Mouse (Mus musculus) stomach, embryonic 16.5 days (tissue): ENCODE measurements around the gene Abcb9. TPM values are rescaled to one million over a fixed set of nuclear protein-coding genes. Genes with fewer than 3 reads are reported as not detected.

Source experiments
- ATAC-seq: fragments of 200-750 bp; cut with Nextera tagmentation; 2 replicates; pipeline ENCODE4 v1.8.0; 2017; ENCODE audit warnings: moderate number of reproducible peaks, moderate TSS enrichment; ENCODE audit not compliant: insufficient read depth, low FRiP score
- H3K27ac ChIP-seq: fragments of 300-500 bp; sonication (generic); 2 replicates; pipeline ENCODE4 v1.5.1; 2014; ENCODE audit warnings: low read length
- H3K27me3 ChIP-seq: fragments of 300-500 bp; sonication (generic); 2 replicates; pipeline ENCODE4 v1.6.1; 2014; ENCODE audit warnings: low read length, control low read depth, mixed read lengths; ENCODE audit not compliant: control insufficient read depth, insufficient read depth
- H3K36me3 ChIP-seq: fragments of 300-500 bp; sonication (generic); 2 replicates; pipeline ENCODE4 v1.6.1; 2014; ENCODE audit warnings: low read length; ENCODE audit not compliant: control insufficient read depth, insufficient read depth
- H3K4me1 ChIP-seq: fragments of 300-500 bp; sonication (generic); 2 replicates; pipeline ENCODE4 v1.6.1; 2014; ENCODE audit warnings: low read length, control low read depth, mixed read lengths; ENCODE audit not compliant: control insufficient read depth, insufficient read depth
- H3K4me2 ChIP-seq: fragments of 300-500 bp; sonication (generic); 2 replicates; pipeline ENCODE4 v1.6.1; 2014; ENCODE audit warnings: low read depth, low read length, mixed read lengths
- H3K4me3 ChIP-seq: fragments of 300-500 bp; sonication (generic); replicated peaks from 2 replicates; pipeline ENCODE4 v1.5.1; 2014; ENCODE audit warnings: mild to moderate bottlenecking, low read length
- H3K9ac ChIP-seq: fragments of 300-500 bp; sonication (generic); 2 replicates; pipeline ENCODE4 v1.6.1; 2014; ENCODE audit warnings: low read length
- H3K9me3 ChIP-seq: fragments of 300-500 bp; sonication (generic); replicated peaks from 2 replicates; pipeline ENCODE4 v1.6.1; 2016; ENCODE audit warnings: low read length, control low read depth; ENCODE audit not compliant: control insufficient read depth
- WGBS: fragments of 180-500 bp; shearing (Covaris S2); extraction: QIAGEN DNeasy Blood & Tissue Kit; methylation state at CpG from one replicate; pipeline ENCODE4 v1.1.7; 2014; 5-methylcytosine and 5-hydroxymethylcytosine counted together
- polyA plus RNA-seq: library from polyadenylated mRNA; unstranded; fragments of >200 nt; fragmentation: Nextera tagmentation; extraction: Ambion mirVana; gene quantifications from 2 replicates; pipeline ENCODE4 v1.2.1, GENCODE M21; 2015

Abcb9 gene
- polyA plus RNA-seq, 1 experiment from 2014 or later: 3.2 TPM

DNA sequence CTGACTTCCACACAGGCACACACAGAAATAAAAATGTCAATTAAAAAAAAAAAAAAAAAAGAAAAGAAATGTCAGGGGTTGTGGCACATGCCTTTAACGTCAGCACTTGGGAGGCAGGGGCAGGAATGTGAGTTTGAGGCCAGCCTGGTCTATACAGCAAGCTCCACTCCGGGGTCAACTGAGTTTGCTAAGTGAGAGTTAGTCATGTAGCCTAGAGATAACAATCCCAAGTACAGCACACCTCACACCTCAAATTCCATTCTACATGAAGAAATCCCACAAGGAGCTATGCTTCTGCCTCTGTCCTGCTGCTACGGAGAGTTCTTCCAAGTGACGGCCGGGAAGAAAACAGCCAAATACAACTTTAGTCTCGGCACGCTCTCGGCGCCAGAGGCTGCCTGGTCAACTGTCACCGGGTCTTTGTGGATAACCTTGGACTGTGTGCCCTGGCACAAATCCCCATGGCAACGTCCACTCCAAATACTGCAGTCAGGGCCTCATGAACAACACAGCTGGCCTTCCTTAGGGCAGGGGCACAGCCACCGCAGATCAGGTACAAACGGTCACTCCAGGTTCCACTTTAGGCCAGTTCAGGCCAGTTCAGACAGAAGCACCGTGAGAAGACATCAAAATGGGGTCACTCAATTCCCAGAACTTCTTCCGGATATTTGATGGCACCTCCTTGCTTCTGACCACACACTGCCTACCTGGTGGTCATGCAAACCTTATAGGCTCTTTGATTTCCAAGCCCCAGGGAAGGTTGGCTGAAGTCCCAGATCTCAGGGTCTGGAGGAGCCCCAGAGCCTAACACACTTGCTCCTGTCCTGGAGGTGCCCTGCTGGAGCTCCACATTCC, 69.8 kb downstream of the Abcb9 start:
- H3K9ac ChIP-seq: peak overlapping the region; percentile 25; the same call in 1 of the 2 replicates
- 78% methylated on average over 15 of the region's 15 CpGs for WGBS

DNA sequence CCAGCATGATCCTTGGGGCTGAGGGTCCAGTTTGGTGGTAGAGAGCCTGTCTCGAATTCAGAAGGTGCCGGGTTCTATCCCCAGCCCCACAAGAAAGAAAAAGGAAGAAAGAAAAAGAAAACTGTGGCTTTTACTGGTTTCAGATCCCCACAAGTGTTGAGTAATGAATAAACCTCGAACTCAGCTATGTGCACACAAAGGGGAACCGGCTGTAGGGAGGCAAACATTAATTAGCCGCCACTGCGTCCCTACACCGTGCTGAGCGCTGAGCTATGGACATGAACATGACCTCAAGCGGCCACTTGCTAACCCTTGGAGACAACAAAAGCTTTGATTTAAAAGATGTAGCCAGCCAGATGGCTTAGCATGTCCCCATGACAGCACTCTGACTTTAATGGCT, 70.5 kb downstream of the Abcb9 start:
- Histone ChIP-seq H3K9me3 (no peaks in the 10 kb centered on the region), H3K4me1 (peaks cover 49% of the 10 kb centered on the region), H3K4me2 (no peak overlapping the region), H3K36me3 (no peaks in the 10 kb centered on the region; the same call in 1 of the 2 replicates), H3K27me3 (no peaks in the 10 kb centered on the region), H3K4me3 (no peak overlapping the region), H3K9ac (no peak overlapping the region; the same call in 1 of the 2 replicates), H3K27ac (peak overlapping the region; percentile 17; the same call in 1 of the 2 replicates)
- no peak for ATAC-seq
- WGBS: 58% methylated on average over 9 of the region's 9 CpGs

More for the DNA sequence above, 69.8 kb downstream of the Abcb9 start:
- Histone ChIP-seq H3K27me3 (no peaks in the 10 kb centered on the region), H3K4me3 (no peak overlapping the region), H3K9me3 (no peaks in the 10 kb centered on the region), H3K36me3 (no peaks in the 10 kb centered on the region; the same call in 1 of the 2 replicates), H3K4me2 (no peak overlapping the region), H3K27ac (peak overlapping the region; percentile 17; the same call in 1 of the 2 replicates), H3K4me1 (peaks cover 56% of the 10 kb centered on the region)
- no peak; the same call in 1 of the 2 replicates for ATAC-seq

DNA sequence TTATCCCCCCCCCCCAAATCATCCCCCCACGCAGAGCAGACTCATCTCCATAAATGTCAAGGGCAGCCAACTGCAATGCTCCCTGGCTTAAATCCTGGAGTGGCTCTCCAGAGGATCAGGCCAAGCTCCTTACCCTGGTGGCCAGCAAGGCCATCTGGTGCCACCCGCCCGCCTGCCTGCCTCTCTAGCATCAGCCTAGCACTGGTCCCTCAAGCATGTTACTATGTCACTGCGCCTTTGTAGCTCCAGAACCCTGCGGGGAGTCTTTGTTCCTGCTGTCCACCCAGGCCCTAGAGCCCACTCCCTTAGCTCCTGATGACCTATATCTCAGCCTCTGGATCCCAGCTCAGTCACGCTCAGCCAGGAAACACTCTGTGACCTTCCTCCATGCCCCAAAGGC, 70.9 kb downstream of the Abcb9 start:
- no peak for ATAC-seq
- H3K36me3 ChIP-seq: no peaks in the 10 kb centered on the region; the same call in 1 of the 2 replicates
- H3K4me2 ChIP-seq: no peak overlapping the region
- no peaks in the 10 kb centered on the region for H3K9me3 ChIP-seq
- peaks cover 48% of the 10 kb centered on the region for H3K4me1 ChIP-seq
- peak overlapping the region; percentile 17; the same call in 1 of the 2 replicates for H3K27ac ChIP-seq
- H3K9ac ChIP-seq: no peak overlapping the region; the same call in 1 of the 2 replicates
- 72% methylated on average over 6 of the region's 6 CpGs for WGBS
- no peaks in the 10 kb centered on the region for H3K27me3 ChIP-seq
- H3K4me3 ChIP-seq: no peak overlapping the region

DNA sequence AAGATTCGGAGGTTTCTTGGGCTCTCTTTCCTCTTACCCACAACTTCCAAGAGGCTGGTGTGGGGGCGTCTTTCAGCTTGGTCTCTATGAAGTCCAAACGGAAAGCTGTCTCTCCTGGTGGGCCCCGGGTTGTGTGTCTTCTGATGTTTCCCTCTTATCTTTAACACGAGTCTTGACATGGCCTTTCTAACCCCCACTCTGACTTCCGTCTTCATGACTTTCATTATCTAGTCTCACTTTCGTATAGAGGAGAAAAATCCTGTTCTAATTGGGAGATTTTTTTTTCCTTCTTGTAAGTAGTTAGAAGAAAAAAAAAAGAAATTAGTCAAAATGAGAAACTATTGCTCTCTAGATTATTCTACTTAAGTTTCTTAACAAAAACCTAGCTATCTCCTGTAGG, 73.2 kb downstream of the Abcb9 start:
- 75% methylated on average over 7 of the region's 7 CpGs for WGBS
- H3K27ac ChIP-seq: no peak overlapping the region
- no peak overlapping the region for H3K4me2 ChIP-seq
- H3K4me3 ChIP-seq: no peak overlapping the region
- H3K36me3 ChIP-seq: no peaks in the 10 kb centered on the region; the same call in 1 of the 2 replicates
- H3K9ac ChIP-seq: no peak overlapping the region
- no peak for ATAC-seq
- H3K9me3 ChIP-seq: no peaks in the 10 kb centered on the region
- no peaks in the 10 kb centered on the region for H3K27me3 ChIP-seq
- peaks cover 45% of the 10 kb centered on the region for H3K4me1 ChIP-seq

DNA sequence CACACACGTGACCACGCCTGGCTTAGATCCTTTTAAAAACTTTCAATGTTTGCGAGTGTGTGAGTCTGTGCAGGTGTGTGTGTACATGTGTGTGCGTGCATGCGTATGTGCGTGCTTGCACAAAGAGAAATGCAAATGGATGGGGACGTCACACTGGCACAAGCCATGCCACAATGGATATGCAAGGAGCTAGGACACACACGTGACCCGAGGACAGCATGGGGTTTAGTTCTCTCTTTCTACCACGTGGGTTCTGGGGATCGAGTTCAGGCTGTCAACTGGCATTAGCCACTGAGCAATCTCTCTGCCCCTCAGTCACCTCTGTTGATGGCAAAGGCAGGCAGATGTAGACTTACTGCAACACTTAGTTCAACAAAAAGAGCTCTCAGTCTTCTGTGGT, 73.9 kb downstream of the Abcb9 start:
- no peaks in the 10 kb centered on the region for H3K9me3 ChIP-seq
- peaks cover 50% of the 10 kb centered on the region for H3K4me1 ChIP-seq
- H3K4me2 ChIP-seq: no peak overlapping the region
- no peak overlapping the region for H3K4me3 ChIP-seq
- no peaks in the 10 kb centered on the region for H3K27me3 ChIP-seq
- H3K27ac ChIP-seq: no peak overlapping the region; the same call in 1 of the 2 replicates
- H3K36me3 ChIP-seq: no peaks in the 10 kb centered on the region; the same call in 1 of the 2 replicates
- no peak overlapping the region for H3K9ac ChIP-seq
- ATAC-seq: no peak
- WGBS: 85% methylated on average over 11 of the region's 11 CpGs

DNA sequence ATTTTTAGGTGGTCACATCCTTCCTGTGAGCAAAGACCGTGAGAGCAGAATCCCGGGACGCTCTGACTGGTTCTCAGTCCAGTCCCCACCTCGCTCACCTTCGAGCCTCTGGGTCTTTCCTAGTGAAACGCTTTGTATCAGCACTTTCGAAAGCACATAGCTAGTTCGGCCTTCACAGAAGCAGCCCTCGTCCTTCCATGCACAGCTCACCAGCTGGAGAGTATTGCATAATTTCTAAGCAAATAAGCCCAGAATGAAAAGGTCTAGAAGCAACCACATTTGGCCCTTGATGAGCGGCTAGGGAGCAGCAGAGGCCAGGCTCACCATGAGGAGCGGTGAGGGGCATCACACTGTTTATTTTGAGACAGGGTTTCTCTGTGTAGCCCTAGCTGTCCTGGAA, 74.5 kb downstream of the Abcb9 start:
- H3K9ac ChIP-seq: no peak overlapping the region
- ATAC-seq: no peak
- 84% methylated on average over 11 of the region's 11 CpGs for WGBS

DNA sequence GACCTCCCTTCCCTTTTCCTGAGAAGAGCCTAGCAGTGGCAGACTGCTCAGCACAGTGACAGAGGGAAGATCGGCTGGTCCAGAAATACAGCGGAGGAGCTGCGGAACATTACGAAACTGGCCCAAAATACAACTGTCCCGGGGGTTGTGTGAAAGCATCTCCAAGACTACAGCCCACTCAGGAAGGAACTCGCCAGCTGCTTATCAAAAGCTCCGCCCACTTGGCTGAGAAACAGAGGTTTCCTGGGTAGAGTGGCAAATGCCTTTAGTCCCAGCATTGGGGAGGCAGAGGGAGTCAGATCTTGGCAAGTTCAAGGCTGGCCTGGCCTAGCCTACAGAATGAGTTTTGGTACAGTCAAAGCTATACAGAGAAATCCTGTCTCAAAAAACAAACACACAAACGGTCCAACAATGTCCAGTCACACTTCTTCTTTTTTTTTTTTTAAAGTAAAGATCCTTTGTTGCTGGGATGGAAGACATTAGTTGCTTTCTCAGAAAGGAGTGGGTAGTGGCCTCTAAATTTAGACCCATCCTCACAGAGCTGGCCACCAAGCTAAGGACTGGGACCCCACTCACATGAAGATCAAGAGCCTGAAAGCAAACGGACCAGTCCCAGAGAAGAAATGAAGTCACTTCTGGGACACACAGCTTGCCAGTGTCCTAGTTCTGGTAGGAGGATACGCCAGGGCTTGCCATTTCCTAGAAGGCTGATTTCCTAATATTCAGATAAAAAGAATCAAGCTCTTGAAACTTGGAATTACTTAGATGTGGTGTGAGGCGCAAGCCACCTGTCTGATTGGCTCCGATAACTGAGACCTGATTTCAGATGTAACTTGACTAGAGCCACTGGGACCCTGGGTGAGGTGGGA, 76.0 kb downstream of the Abcb9 start:
- no peak for ATAC-seq
- Histone ChIP-seq H3K4me2 (peak overlapping the region; percentile 9; the same call in 1 of the 2 replicates), H3K27me3 (no peaks in the 10 kb centered on the region), H3K9me3 (no peaks in the 10 kb centered on the region), H3K4me3 (no peak overlapping the region), H3K9ac (0 out of 2 replicates have a peak overlapping the region, but pooled peaks have one; percentile 1), H3K36me3 (no peaks in the 10 kb centered on the region; the same call in 1 of the 2 replicates), H3K4me1 (peaks cover 45% of the 10 kb centered on the region), H3K27ac (peak overlapping the region; percentile 44; the same call in 1 of the 2 replicates)
- WGBS: 66% methylated on average over 12 of the region's 12 CpGs

More for the DNA sequence above, 74.5 kb downstream of the Abcb9 start:
- 0 out of 2 replicates have a peak overlapping the region, but pooled peaks have one; percentile 3 for H3K27ac ChIP-seq
- no peaks in the 10 kb centered on the region for H3K9me3 ChIP-seq
- H3K4me2 ChIP-seq: no peak overlapping the region
- H3K36me3 ChIP-seq: no peaks in the 10 kb centered on the region; the same call in 1 of the 2 replicates
- peaks cover 49% of the 10 kb centered on the region for H3K4me1 ChIP-seq
- H3K27me3 ChIP-seq: no peaks in the 10 kb centered on the region
- no peak overlapping the region for H3K4me3 ChIP-seq

DNA sequence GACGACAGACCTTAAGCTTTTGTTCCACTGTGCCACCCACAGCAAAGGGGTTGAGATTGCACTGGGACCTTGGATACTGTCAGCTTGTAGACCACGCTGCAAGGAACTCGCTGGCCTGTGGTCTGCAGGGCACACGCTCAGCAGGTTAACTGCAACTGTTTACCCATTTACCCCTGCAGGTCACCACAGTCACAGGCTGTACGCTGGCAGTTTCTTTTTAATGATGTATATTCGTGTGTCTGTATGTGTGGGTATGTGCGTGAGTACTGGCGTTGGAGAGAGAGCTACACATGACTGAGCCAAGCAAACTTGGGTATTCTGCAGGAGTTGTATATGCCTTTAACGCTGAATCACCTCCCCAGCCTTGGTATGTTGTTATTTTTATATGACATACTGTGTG, 76.9 kb downstream of the Abcb9 start:
- H3K4me3 ChIP-seq: no peak overlapping the region
- no peak for ATAC-seq
- no peaks in the 10 kb centered on the region; the same call in 1 of the 2 replicates for H3K36me3 ChIP-seq
- 81% methylated on average over 9 of the region's 9 CpGs for WGBS
- peak overlapping the region; percentile 44; the same call in 1 of the 2 replicates for H3K27ac ChIP-seq
- no peaks in the 10 kb centered on the region for H3K9me3 ChIP-seq
- H3K4me2 ChIP-seq: no peak overlapping the region
- H3K4me1 ChIP-seq: peaks cover 50% of the 10 kb centered on the region
- H3K9ac ChIP-seq: no peak overlapping the region
- no peaks in the 10 kb centered on the region for H3K27me3 ChIP-seq
